Mouse (Mus musculus): ENCODE data around the gene Lhx9.

GRCm38 (mm10) chr1:138847146-138847545 is 1.2 kb downstream of the Lhx9 start:
- TF ChIP-seq CTCF (IDR thresholded peaks at IDR 0.05; ENCODE audit: low read depth, low read length) (no peak), POLR2A (IDR thresholded peaks at IDR 0.05; ENCODE audit: borderline replicate concordance, low read depth, low read length) (no peak)
